Mouse (Mus musculus) heart, adult 2 months (tissue): ENCODE data around the gene Ptpn4. TPM values are rescaled to one million over a fixed set of nuclear protein-coding genes. Genes with fewer than 3 reads are reported as not detected.
A peak's percentile ranks its signal among the peaks of the same experiment; 100 is the strongest.

Source experiments
- DNase-seq, 2 experiments: peaks; one replicate each; pipeline ENCODE4 v3.0.0; 2021
- H3K27ac ChIP-seq: fragments of 200-600 bp; 2 replicates; pipeline ENCODE4 v1.8.1; 2022
- H3K27me3 ChIP-seq: fragments of 200-500 bp; 2 replicates; pipeline ENCODE4 v1.6.1; 2012; ENCODE audit warnings: mild to moderate bottlenecking, low read length, inconsistent platforms, mixed read lengths; ENCODE audit not compliant: control insufficient read depth, insufficient read depth
- H3K36me3 ChIP-seq: fragments of 200-500 bp; 2 replicates; pipeline ENCODE4 v1.6.1; 2012; ENCODE audit warnings: low read length, inconsistent platforms; ENCODE audit not compliant: control insufficient read depth, insufficient read depth
- H3K4me1 ChIP-seq: fragments of 200-500 bp; 2 replicates; pipeline ENCODE4 v1.6.1; 2011; ENCODE audit warnings: low read length; ENCODE audit not compliant: control insufficient read depth, insufficient read depth
- H3K4me3 ChIP-seq: fragments of 200-600 bp; 2 replicates; pipeline ENCODE4 v1.8.1; 2022
- H3K79me2 ChIP-seq: fragments of 200-500 bp; replicated peaks from 2 replicates; pipeline ENCODE4 v1.6.1; 2012; ENCODE audit warnings: mild to moderate bottlenecking, inconsistent platforms, low read length, moderate library complexity, mixed read lengths; ENCODE audit not compliant: control insufficient read depth, insufficient read depth
- H3K9ac ChIP-seq: fragments of 200-500 bp; 2 replicates; pipeline ENCODE4 v1.6.1; 2012; ENCODE audit warnings: low read depth, mild to moderate bottlenecking, control low read depth, inconsistent platforms, low read length, mixed read lengths
- CTCF ChIP-seq: fragments of 200-600 bp; IDR thresholded peaks from 2 replicates; pipeline ENCODE4 v1.8.1; 2022; ENCODE audit warnings: antibody characterized with exemption, mild to moderate bottlenecking, moderate library complexity
- EP300 ChIP-seq: fragments of 200-500 bp; IDR thresholded peaks from 2 replicates; pipeline ENCODE4 v1.6.1; 2011; ENCODE audit warnings: low read depth, low read length, control low read depth; ENCODE audit not compliant: insufficient read depth
- POLR2A ChIP-seq: fragments of 200-500 bp; IDR thresholded peaks from 2 replicates; pipeline ENCODE4 v1.6.1; 2011; ENCODE audit warnings: mild to moderate bottlenecking, low read depth, low read length, control low read depth; ENCODE audit not compliant: insufficient read depth
- WGBS: fragments of 180-500 bp; shearing (Covaris S2); methylation state at CpG from one replicate; pipeline ENCODE4 v1.1.7; 2018; 5-methylcytosine and 5-hydroxymethylcytosine counted together
- intact Hi-C: fragments of 180-260 bp; cut with DNase I; formaldehyde crosslinking; loops from one replicate; pipeline ENCODE4 v1.15.1; 2025
- long read RNA-seq: library from polyadenylated mRNA; stranded (forward); transcript quantifications from one replicate; pipeline ENCODE4 v2.0.0, GENCODE M21; 2021
- polyA plus RNA-seq: library from polyadenylated mRNA; depleted of rRNA; stranded (reverse); fragments of >200 nt; gene quantifications from 2 replicates; pipeline ENCODE4 v1.2.3, GENCODE M21; 2012; rRNA removed
- total RNA-seq, 2 experiments: library from RNA; stranded (reverse); gene quantifications; 2 replicates each; pipeline ENCODE4 v1.2.3; 2021

The Ptpn4 gene
- total RNA-seq (10 to 100 TPM; 29.2 to 33.0 TPM), polyA plus RNA-seq (4.8 and 8.1 TPM in 2 replicates)
- long read RNA-seq, full-length matches to known transcripts, result 1 of 3 reads
- long read RNA-seq, partial matches to known transcripts, result 1 of 3 reads
- long read RNA-seq, other reads (novel, unspliced or antisense), result 1 of 3 reads

DNA sequence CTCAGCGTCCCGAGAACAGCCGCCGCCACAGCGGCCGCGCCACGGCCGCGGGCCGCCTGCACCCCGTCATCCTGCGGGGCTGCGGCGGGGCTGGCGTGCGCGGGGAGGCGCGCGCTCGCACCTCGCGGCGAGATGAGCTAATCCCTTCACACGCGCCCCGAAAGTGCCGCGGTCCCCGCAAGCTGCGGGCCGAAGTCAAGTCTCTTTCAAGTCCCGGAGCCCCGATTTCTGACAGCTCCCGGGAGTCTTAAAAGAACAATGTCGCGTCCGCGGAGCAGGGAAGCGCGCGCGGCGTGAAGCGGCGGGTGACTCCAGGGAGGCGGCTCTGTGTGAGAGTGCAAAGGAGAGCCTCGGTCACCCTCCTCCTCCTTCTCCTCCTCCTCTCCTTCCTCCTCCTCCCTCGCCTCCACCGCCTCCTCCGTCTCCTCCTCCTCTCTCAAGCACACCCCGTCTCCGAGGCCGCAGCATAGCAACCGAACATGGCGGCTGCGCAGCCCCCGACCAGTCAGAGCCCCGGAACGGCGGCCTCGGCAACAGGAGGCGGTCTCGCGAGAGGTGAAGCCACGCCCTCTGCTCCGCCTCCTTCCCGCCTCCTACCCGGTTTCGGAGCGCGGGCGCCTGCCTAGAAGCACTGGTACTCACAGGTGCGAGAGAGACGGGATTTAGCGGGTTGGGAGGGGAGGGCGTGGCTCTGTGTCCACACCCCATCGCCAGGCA is at the start of gene Ptpn4:
Ptpn4 (minus strand) TSS at position 579 of the 717 bp plus-strand sequence.
- Histone ChIP-seq H3K9ac (peak within 1 kb of the TSS; percentile 89), H3K36me3 (peaks cover 2% of the 10 kb centered on the region; the same call in 1 of the 2 replicates), H3K4me3 (peak within 1 kb of the TSS; percentile 91), H3K27ac (peak within 1 kb of the TSS; percentile 85), H3K79me2 (no peaks in the 10 kb centered on the region), H3K4me1 (no peaks in the 10 kb centered on the region; the same call in 1 of the 2 replicates), H3K27me3 (no peaks in the 10 kb centered on the region)
- WGBS, result under 1% methylated on average over 75 of the region's 79 CpGs
- intact Hi-C loops, result loop anchor here (1.0 to 10.0 kb wide), 3 partner anchors 76 to 332 kb away; partner anchors contain the start of genes 3110009E18Rik, Dbi, Ralb and Tmem177
- DNase-seq, result peak; percentile 99
- TF ChIP-seq POLR2A (peak; percentile 82), CTCF (no peak)

DNA sequence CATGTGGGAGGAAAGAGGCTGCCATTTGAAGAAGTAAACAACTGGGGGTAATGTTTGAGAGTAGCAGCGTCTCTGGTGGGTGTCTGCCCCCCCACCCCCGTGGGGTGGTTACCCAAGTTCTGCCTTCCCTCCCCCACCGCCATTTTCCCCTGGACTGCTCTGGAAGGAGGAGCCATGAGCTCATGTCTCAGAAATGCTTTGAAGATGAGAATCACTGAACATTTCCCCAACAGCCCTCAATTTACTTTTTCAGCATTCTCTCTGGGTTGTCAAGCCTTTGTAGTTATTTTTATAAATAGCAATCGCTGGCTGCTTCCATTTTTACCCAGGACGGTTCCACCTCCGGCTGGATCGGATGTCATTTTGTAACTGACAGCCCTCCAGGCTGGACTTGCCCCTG is 48.9 kb upstream of the Ptpn4 start:
- H3K27ac ChIP-seq, result no peak overlapping the region
- intact Hi-C loops, result no loop called here
- H3K79me2 ChIP-seq, result no peaks in the 10 kb centered on the region
- no peak overlapping the region for H3K9ac ChIP-seq
- 43% methylated on average over 7 of the region's 7 CpGs for WGBS
- no peaks in the 10 kb centered on the region for H3K27me3 ChIP-seq
- H3K4me3 ChIP-seq, result no peak overlapping the region
- peaks cover 2% of the 10 kb centered on the region; the same call in 1 of the 2 replicates for H3K4me1 ChIP-seq
- TF ChIP-seq POLR2A (no peak), EP300 (no peak), CTCF (no peak)
- DNase-seq, result no peak
- H3K36me3 ChIP-seq, result no peaks in the 10 kb centered on the region

DNA sequence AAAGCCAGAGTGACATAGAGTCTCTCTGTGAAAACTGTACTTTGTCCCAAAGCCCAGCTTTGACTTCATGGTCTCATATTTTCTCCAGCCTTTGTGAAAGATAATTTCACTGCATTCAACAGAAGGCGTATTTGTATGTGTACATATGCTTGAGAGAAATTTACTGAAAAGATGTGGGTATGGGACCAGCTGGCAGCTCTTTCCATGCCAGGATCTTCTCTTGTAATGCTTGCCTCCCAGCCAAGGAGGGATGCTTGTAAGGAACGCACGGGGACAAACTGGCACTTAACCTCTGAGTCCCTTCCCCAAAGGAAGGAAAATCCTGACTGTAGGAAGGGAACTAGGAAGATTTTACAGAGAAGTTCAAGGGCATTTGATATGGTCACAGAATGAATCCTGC is 46.9 kb upstream of the Ptpn4 start:
- WGBS, result 71% methylated on average over 3 of the region's 3 CpGs
- intact Hi-C loops, result no loop called here
- Histone ChIP-seq H3K36me3 (no peaks in the 10 kb centered on the region), H3K27me3 (no peaks in the 10 kb centered on the region), H3K4me3 (no peak overlapping the region), H3K4me1 (peaks cover 2% of the 10 kb centered on the region; the same call in 1 of the 2 replicates), H3K27ac (no peak overlapping the region), H3K9ac (no peak overlapping the region), H3K79me2 (no peaks in the 10 kb centered on the region)
- no peak for DNase-seq
- TF ChIP-seq EP300 (no peak), CTCF (no peak), POLR2A (no peak)

DNA sequence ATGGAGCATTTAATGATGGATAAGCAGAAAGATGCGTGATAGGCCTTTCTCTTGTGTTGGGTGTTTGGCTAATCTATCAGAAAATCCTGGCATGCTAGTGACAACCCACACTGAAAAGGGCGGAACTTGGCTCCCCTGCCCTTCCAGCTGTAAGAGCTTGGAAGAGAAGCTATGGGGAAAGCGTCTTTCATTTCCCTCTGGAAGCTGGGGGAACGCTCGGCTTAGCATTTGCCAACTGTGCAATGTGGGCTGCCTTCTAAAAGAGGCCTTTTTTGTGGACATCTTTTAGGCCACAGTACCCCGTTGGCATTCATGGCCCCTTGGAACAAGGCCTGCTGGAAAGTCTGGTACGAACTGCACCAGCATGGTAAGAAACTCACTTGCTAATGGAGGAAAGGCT is 41.5 kb upstream of the Ptpn4 start:
- H3K27me3 ChIP-seq, result no peaks in the 10 kb centered on the region
- no peaks in the 10 kb centered on the region for H3K4me1 ChIP-seq
- TF ChIP-seq EP300 (no peak), CTCF (no peak), POLR2A (no peak)
- WGBS, result 75% methylated on average over 7 of the region's 7 CpGs
- no peak overlapping the region for H3K27ac ChIP-seq
- no peak overlapping the region for H3K4me3 ChIP-seq
- no peaks in the 10 kb centered on the region for H3K36me3 ChIP-seq
- H3K9ac ChIP-seq, result no peak overlapping the region
- DNase-seq, result peak in 1 of 2 experiments; percentile 26
- H3K79me2 ChIP-seq, result no peaks in the 10 kb centered on the region
- intact Hi-C loops, result no loop called here

DNA sequence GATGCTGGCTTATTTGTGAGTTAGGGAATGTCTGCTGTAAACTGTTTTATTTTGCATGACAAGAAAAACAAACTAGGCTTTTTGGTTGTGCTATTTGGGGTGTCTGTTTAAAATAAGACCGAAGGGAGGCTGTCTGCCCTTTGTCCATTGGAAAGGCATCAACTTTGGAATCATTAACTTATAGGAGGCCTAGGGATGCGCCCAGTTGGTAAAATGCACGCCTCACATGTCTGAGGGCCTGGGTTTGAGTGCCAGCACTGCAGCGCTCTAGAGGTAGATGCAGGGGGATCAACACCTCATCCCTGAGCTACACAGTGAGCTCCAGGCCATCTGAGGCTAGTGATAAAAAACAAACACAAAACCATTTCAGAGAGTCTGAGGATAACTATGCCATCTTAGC is 40.1 kb upstream of the Ptpn4 start:
- no peaks in the 10 kb centered on the region for H3K4me1 ChIP-seq
- TF ChIP-seq POLR2A (no peak), CTCF (no peak), EP300 (no peak)

DNA sequence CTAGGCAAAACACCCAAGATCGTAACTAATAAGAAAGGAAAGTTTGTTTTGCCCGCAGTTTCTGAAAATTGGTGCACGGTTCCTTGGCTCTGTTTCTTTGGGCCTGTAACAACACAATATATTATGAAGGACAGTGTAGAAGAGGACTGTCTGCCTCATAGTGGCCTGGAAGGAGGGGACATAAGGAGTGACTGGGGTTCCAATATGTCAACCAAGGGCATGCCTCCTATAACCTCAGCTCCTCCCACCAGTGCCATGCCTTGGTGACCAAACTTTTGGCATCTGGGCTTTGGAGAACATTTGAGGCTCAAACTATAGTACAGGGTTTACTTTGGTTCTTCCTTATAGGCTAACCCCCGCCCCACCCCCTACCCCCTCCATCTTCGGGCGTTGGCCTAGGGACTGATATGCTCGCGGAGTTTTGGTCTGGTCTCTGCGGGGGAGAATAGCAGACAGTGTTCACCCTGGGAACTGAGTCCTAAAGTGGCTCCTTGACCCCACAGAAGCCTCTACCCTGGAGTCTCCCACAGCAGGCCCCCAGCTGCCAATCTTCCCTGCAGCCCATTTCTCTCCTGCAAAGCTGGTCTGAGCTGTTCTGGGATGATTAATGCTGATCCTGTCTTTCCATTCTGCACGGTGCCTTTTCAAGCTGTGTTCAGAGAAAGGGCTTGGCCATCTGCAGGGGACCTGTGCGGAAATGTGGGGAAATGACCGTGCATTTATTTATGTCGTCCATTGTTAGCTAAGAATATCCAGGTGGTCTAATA is 31.2 kb upstream of the Ptpn4 start:
- no peak for DNase-seq
- Histone ChIP-seq H3K79me2 (no peaks in the 10 kb centered on the region), H3K27ac (no peak overlapping the region), H3K27me3 (no peaks in the 10 kb centered on the region), H3K9ac (no peak overlapping the region), H3K4me1 (no peaks in the 10 kb centered on the region), H3K4me3 (no peak overlapping the region), H3K36me3 (no peaks in the 10 kb centered on the region)
- intact Hi-C loops, result no loop called here
- WGBS, result 66% methylated on average over 13 of the region's 13 CpGs
- TF ChIP-seq POLR2A, result no peak
- no peak for TF ChIP-seq EP300
- no peak for TF ChIP-seq CTCF

More for the DNA sequence above, 40.1 kb upstream of the Ptpn4 start:
- Histone ChIP-seq H3K79me2 (no peaks in the 10 kb centered on the region), H3K27ac (no peak overlapping the region), H3K4me3 (no peak overlapping the region), H3K36me3 (no peaks in the 10 kb centered on the region), H3K27me3 (no peaks in the 10 kb centered on the region), H3K9ac (no peak overlapping the region)
- DNase-seq, result no peak
- 94% methylated on average over 4 of the region's 4 CpGs for WGBS
- intact Hi-C loops, result no loop called here
